Mouse (Mus musculus) adrenal gland, postnatal 25 days (tissue): Measurements from ENCODE around the gene Prr5. TPM values are rescaled to one million over a fixed set of nuclear protein-coding genes. Genes with fewer than 3 reads are reported as not detected.
A peak's percentile ranks its signal among the peaks of the same experiment; 100 is the strongest.
"Not testable (repeated sequence)": the region's sequence is repeated elsewhere in the genome, so short reads cannot be mapped to it uniquely, and the experiment has no call there.

Experiments
- DNase-seq: peaks from one replicate; pipeline ENCODE4 v3.0.0; 2021; ENCODE audit warnings: mixed read lengths
- total RNA-seq: library from RNA; stranded (reverse); gene quantifications from 2 replicates; pipeline ENCODE4 v1.2.3, GENCODE M21; 2021

The Prr5 gene
- total RNA-seq, 1 experiment from 2014 or later, result 3.7 TPM

GRCm38 (mm10) chr15:84714730-84715129 lies 45.3 kb downstream of the Prr5 start:
- peak; percentile 72 for DNase-seq

- no peak for DNase-seq
These were observed 45.7 kb downstream of the Prr5 start for GRCm38 (mm10) chr15:84715132-84715531.

- not testable (repeated sequence) for DNase-seq
These were observed 48.3 kb downstream of the Prr5 start for GRCm38 (mm10) chr15:84717570-84718270.

- DNase-seq, result no peak
These were observed 49.4 kb downstream of the Prr5 start for GRCm38 (mm10) chr15:84718785-84719184.

- DNase-seq, result no peak
These were observed 50.4 kb downstream of the Prr5 start, which contains the start of gene Arhgap8 for GRCm38 (mm10) chr15:84719791-84720190. TSS of gene Arhgap8 (plus strand) at chr15:84720052.

- no peak for DNase-seq
These were observed 51.1 kb downstream of the Prr5 start for GRCm38 (mm10) chr15:84720291-84721204.

GRCm38 (mm10) chr15:84723656-84724055 lies 54.2 kb downstream of the Prr5 start:
- not testable (repeated sequence) for DNase-seq

- no peak for DNase-seq
These were observed 54.8 kb downstream of the Prr5 start for GRCm38 (mm10) chr15:84724199-84724598.

GRCm38 (mm10) chr15:84729685-84730084 lies 60.3 kb downstream of the Prr5 start:
- DNase-seq, result peak; percentile 49

- no peak for DNase-seq
These were observed 61.5 kb downstream of the Prr5 start for GRCm38 (mm10) chr15:84730893-84731292.

- no peak for DNase-seq
These were observed 62.4 kb downstream of the Prr5 start for GRCm38 (mm10) chr15:84731676-84732424.

- no peak for DNase-seq
These were observed 63.0 kb downstream of the Prr5 start for GRCm38 (mm10) chr15:84732425-84732749.

GRCm38 (mm10) chr15:84736346-84736993 lies 67.0 kb downstream of the Prr5 start:
- no peak for DNase-seq

- no peak for DNase-seq
These were observed 67.5 kb downstream of the Prr5 start for GRCm38 (mm10) chr15:84736994-84737346.

- DNase-seq, result no peak
These were observed 68.8 kb downstream of the Prr5 start for GRCm38 (mm10) chr15:84738246-84738645.

- DNase-seq, result no peak
These were observed 72.2 kb downstream of the Prr5 start for GRCm38 (mm10) chr15:84741573-84741972.

GRCm38 (mm10) chr15:84743347-84743746 lies 73.9 kb downstream of the Prr5 start:
- DNase-seq, result no peak

- DNase-seq, result no peak
These were observed 74.9 kb downstream of the Prr5 start for GRCm38 (mm10) chr15:84744308-84744707.

- DNase-seq, result no peak
These were observed 76.4 kb downstream of the Prr5 start for GRCm38 (mm10) chr15:84745831-84746230.
